Mouse (Mus musculus): ENCODE data around the gene Rasgrp2.

Rasgrp2 gene

GRCm38 (mm10) chr19:6443016-6443415 lies 43.9 kb downstream of the Rasgrp2 start:
- DNase-seq = no peak

DNA sequence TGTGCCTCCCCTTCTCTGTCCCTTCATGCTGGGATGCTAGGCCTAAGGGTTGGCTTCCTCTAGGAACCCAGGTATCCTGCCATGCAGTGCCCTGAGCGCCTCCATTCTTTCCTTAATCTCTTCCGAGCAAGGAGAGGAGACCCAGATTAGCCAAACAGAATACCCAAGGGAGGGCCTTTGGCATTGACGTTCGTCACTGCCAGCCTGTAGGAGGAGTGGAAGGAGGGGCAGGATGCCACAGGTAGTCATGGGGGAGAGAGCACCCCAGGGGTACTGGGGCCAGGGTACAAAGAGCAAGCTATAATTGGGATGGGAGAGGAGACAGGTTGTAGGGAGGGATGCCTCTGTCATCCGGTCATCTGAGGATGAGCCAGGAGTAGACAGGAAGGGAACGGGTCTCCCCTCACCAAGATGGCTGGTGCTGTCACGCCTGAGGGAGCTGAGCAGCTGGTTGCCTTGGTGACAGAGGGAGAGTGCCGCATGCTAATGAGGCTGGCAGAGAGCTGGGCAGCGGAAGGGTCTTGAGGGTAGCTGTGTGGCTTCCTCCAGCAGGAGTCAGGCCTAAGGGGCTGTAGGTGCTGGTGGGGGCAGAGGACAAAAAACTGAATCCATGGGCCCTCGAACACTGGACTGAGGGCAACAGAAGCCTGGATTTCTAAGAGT lies 46.8 kb downstream of the Rasgrp2 start:
- no peak for DNase-seq

DNA sequence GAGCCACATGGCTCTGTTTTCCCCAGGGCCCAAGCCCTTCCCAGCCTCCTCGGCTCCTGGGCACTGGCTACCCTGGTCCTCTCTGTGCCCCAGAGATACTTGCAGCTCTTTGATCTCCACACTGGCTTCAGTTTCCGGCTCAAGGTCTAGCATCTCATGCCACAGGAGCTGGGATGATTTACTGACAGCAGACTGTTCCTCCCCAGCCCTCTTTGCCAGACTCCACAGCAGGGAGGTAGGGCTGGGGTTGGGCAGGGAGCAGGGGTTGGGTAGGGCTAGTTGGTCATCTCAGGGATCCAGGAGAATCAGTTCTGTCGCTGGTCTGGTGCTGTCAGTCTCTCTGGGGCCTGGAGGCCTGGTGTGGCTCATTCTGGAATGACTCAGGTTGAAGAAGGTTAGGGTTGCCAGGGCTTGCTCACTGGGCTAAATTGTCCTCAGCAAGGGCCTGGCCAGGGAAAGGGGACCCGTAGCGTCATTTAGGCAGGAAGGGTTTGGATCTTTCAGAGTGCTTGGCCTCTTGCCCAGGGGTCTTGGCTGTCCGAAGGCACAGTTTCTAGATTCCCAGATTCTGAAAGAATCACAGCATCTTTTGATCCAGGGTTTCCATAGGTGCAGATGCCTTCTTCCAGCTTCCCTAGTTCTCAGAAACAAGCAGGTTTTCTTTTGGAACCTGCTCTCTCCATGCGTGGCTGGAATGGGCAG lies 47.7 kb downstream of the Rasgrp2 start:
- DNase-seq = no peak

DNA sequence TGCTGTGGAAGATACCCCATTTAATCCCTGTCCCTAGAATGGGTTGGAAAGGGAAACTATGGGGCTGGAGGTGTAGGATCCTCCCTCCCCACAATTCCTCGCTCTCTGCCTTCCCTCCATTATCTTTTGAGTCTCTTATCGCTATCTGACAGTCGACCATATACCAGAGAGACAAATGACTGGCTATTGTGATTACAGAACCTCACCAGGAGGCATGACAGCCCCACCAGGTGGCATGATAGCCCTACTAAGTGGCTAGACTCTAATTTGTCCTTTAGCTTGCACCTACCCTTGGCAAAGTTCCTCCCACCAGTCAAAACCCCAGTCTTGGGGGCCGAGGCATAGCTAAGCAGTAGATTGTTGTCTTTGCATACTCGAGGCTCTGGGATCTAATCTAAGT lies 49.6 kb downstream of the Rasgrp2 start:
- no peak for DNase-seq

DNA sequence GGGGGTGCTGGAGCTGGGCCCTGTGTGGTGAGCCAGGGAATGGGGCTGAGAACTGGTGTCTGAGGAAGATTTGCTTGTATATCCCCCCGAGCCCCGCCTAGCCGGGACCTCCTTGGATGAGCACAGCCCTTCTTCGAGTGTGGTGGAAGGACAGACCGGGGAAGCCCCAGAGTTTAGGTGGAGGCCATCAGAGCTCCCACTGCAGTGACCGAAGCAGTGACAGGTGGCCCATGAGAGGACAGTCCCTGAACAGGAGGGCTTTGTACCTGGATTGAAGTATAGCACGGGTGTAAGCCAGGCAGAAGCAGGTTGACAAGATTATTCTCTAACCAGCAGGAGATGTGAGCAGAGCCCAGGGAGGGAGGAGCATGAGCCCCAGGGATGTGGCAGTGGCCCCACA lies 50.7 kb downstream of the Rasgrp2 start:
- no peak for DNase-seq

DNA sequence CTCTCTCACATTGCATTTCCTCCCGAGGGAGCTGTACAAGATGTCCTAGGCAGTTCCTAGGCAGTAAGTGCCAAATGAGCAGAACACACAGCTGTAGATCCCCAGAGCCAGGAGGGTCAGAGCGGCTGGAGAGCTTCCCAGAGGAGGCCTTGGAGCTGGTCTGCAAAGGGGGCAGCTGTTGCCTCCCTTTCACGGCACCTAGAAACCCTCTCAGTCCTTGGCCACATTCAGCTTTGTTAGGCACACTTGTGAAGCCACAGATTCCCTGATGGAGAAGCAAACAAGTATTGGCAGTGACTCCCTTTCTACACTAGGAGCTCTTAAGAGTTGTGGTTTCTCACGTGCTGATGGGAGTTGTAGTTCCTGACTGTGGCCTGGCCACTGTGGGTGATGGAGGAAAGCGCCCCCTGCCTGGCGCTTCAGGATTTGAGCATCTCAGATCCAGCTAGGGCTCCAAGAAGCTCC lies 52.9 kb downstream of the Rasgrp2 start:
- peak; percentile 77 for DNase-seq

- no peak for DNase-seq
Measured at GRCm38 (mm10) chr19:6452672-6453310, 53.7 kb downstream of the Rasgrp2 start.

DNA sequence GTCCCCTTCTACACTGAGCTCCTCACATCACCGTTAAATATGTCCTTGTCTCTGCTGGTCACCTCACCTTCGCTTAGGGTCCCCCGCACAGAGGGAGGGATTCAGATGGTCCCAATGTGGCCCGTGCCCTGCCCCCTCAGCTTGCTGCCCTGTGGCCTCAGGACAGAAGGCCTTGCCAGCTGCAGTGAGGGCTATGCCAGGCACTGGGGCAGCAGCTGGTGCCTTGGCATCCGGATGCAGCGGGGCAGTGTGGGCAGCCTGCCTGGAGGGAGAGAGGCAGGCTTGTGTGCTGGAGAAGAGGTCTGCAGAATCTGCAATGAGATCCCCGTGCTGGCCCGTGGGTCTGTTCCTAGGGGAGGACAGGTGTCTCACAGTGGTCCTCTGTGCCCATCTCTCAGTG lies 54.2 kb downstream of the Rasgrp2 start:
- peak; percentile 69 for DNase-seq

DNA sequence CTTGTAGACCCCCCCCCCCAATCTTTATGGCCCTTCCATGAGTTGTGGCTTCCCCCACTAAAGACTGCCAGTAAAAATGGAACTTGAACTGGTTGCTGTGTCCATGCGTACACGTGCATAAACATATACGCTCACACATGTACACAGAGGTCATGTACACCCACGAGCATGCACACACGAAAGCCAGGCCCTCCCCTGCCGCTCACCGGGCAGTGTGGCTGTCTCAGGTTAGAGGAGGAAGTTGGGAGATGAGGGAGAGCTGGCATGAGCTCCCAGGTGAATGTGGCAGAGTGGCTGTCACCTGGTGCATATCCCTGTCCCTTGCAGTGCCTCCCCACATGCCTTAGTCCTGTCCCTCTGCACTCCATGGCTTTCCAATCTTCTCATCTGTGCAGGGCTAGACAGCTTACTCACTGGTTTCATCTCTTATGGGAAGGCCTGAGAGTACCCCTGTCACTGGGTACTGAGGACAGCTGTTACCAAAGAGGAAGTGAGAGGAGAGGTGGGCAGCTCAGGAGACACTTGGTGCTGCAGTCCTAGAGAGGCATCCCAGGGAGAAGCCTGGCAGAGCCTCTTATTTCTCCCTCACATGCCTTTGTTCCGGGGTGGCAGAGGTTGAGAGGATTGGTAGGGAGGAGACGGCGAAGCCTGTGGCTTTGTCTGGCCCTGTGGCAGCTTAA lies 55.0 kb downstream of the Rasgrp2 start:
- DNase-seq = no peak

GRCm38 (mm10) chr19:6459504-6459903 lies 60.4 kb downstream of the Rasgrp2 start:
- no peak for DNase-seq

GRCm38 (mm10) chr19:6462841-6463240 lies 63.7 kb downstream of the Rasgrp2 start:
- DNase-seq = no peak

- DNase-seq = peak; percentile 44
Measured at GRCm38 (mm10) chr19:6464306-6465071, 65.3 kb downstream of the Rasgrp2 start.
